Comparison of ENCODE assay signal across 10 mouse cellular contexts in the genomic region with DNA sequence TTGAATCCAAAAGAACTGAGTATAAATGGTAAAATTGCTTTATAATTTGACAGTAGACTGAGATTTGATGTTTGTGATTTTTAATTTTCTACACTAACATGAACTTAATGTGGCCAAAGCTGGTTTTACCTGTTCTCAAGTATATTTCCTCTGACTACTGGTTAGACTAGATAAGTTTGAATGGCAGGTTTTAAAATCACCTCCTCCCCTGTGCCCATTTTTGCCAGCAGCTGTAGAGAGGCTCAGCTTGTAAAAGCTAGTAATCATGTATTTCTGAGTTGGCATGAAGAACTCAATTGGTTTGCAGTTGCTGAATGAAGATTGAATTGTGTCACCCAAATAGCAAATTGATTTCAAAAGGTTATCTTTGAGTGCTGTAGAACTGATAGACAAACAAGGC.
"Had no signal": no experiment of that assay in that cellular context is flagged by ENCODE, and none has a peak within 500 bp of the region (broad histone marks: within the 10 kb centered on the region; RNA-seq: fewer than 3 reads in every experiment).

No protein-coding gene starts in this region.

- H3K27me3 ChIP-seq: liver, embryonic 13.5 days; stomach, embryonic 15.5 days had no signal

- ATAC-seq: liver, postnatal 0 days had no signal

- H3K4me3 ChIP-seq: left cerebral cortex, adult 2 months; liver, embryonic 13.5 days; stomach, embryonic 15.5 days had no signal

- H3K27ac ChIP-seq: left cerebral cortex, adult 2 months; limb, embryonic 10.5 days; liver, embryonic 13.5 days; stomach, embryonic 15.5 days had no signal

- H3K9ac ChIP-seq: liver, embryonic 13.5 days; liver, postnatal 0 days; stomach, embryonic 15.5 days had no signal

- H3K9me3 ChIP-seq: limb, embryonic 10.5 days; liver, embryonic 13.5 days; stomach, embryonic 15.5 days had no signal

- DNase-seq: kidney, adult 8-10 months; kidney, postnatal 25 days; liver, embryonic 13.5 days; liver, postnatal 0 days; lung, postnatal 36 days; right cerebral cortex, postnatal 14 days; thymus, postnatal 4 days had no signal
